Mouse (Mus musculus) T-helper 17 cell (primary cell): ENCODE data around the gene Creld2.

Experiments
- in situ Hi-C, 2 experiments: fragments of 300-600 bp; cut with MboI, MseI; formaldehyde crosslinking; loops; 1 replicate in 1 of 2; 2 replicates in 1 of 2; pipeline ENCODE4 v1.15.1; 2025; ENCODE audit warnings: high pct_unique_total_duplicates in 2 of 2

Gene Creld2

GRCm38 (mm10) chr15:88866934-88867356 lies 47.5 kb downstream of the Creld2 start:
- in situ Hi-C loops: loop anchor here in 1 of 2 experiments (5.0 kb wide), 1 partner anchor 40 kb away; no protein-coding TSS in a partner anchor

- in situ Hi-C loops: loop anchor here in 1 of 2 experiments (5.0 kb wide), 1 partner anchor 40 kb away; no protein-coding TSS in a partner anchor
These were observed 48.0 kb downstream of the Creld2 start for GRCm38 (mm10) chr15:88867368-88868023.

DNA sequence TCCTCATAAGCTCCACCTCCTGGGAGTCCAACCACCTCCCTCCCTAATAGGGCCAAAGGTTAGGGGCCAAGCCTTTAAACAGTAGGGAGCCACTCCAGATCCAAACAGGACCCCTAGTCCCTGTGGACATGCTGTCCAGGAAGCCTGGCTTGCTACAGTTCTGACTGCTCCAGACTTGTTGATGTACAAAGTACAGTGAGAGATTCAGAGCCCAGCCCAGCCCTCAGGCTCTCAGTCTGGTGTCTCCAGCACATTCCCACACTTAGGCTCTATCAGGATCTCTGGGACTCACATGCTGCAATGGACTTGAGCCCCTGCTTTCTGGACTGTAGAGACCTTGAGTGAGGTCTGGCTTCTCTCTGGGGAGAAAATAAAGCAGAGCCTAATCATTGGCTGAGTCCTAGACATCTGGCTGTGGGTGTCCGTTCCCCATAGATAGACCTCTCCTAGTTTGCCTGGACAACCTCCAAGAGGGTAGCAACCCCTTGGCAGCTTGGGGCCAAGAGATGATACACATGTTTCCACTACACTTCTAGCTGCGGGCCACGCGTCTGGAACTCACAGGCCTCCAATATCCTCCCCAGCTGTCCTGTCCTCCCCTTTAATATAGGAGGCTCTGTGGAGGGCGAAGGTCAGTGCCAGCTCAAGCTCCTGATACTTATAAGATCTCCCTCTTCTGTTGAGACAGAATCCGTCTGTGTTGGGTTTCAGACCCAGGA lies 48.7 kb downstream of the Creld2 start:
- in situ Hi-C loops: loop anchor here in 1 of 2 experiments (5.0 kb wide), 1 partner anchor 41 kb away; no protein-coding TSS in a partner anchor

- in situ Hi-C loops: no loop called here
These were observed 51.2 kb downstream of the Creld2 start for GRCm38 (mm10) chr15:88870418-88871185.

GRCm38 (mm10) chr15:88874061-88874460 lies 54.6 kb downstream of the Creld2 start:
- in situ Hi-C loops: no loop called here

DNA sequence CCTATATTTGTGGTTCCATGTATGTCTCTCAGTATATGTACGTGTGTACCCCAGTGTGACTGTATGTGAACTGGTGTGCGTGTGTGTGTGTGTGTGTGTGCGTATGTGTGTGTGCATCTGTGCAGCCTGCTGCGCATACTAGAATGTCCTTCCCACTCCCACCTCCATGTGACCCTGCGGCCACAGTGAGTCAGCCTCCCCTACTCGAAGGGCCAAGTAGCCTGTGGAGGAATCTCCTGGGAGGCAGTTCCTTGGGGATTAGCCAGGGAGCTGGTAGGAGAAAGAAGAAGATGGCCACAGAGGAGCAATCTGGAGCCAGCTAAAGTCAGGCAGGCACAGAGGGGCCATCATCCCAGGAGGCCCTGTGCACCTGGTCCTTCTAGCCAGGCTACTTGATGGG lies 55.0 kb downstream of the Creld2 start:
- in situ Hi-C loops: no loop called here

GRCm38 (mm10) chr15:88875625-88876081 lies 56.2 kb downstream of the Creld2 start:
- in situ Hi-C loops: loop anchor here in 1 of 2 experiments (5.0 kb wide), 2 partner anchors 47 to 48 kb away; no protein-coding TSS in a partner anchor
